Mouse (Mus musculus) embryonic facial prominence, embryonic 11.5 days (tissue): Measurements from ENCODE around the gene Tmsb4x. TPM values are rescaled to one million over a fixed set of nuclear protein-coding genes. Genes with fewer than 3 reads are reported as not detected.
A peak's percentile ranks its signal among the peaks of the same experiment; 100 is the strongest.

Experiments
- ATAC-seq: fragments of 200-750 bp; cut with Nextera tagmentation; replicated peaks from 2 replicates; pipeline ENCODE4 v1.8.0; 2017; ENCODE audit warnings: low read depth; ENCODE audit not compliant: insufficient number of reproducible peaks, low FRiP score, low TSS enrichment
- DNase-seq: peaks from one replicate; pipeline ENCODE4 v3.0.0-alpha.2; 2015; ENCODE audit warnings: low spot score
- H3K27ac ChIP-seq: fragments of 300-500 bp; sonication (generic); replicated peaks from 2 replicates; pipeline ENCODE4 v1.5.1; 2014; ENCODE audit warnings: mild to moderate bottlenecking, low read depth, low read length, control low read depth
- H3K27me3 ChIP-seq: fragments of 300-500 bp; sonication (generic); 2 replicates; pipeline ENCODE4 v1.6.1; 2014; ENCODE audit warnings: mild to moderate bottlenecking, low read length, moderate library complexity, mixed read lengths; ENCODE audit not compliant: control insufficient read depth, insufficient read depth
- H3K36me3 ChIP-seq: fragments of 300-500 bp; sonication (generic); replicated peaks from 2 replicates; pipeline ENCODE4 v1.6.1; 2014; ENCODE audit warnings: low read depth, mild to moderate bottlenecking, low read length, moderate library complexity, mixed read lengths; ENCODE audit not compliant: control insufficient read depth, insufficient read depth
- H3K4me1 ChIP-seq: fragments of 300-500 bp; sonication (generic); 2 replicates; pipeline ENCODE4 v1.6.1; 2014; ENCODE audit warnings: low read length, mixed read lengths; ENCODE audit not compliant: control insufficient read depth, insufficient read depth
- H3K4me2 ChIP-seq: fragments of 300-500 bp; sonication (generic); 2 replicates; pipeline ENCODE4 v1.6.1; 2014; ENCODE audit warnings: low read depth, mild to moderate bottlenecking, control low read depth, low read length, moderate library complexity
- H3K4me3 ChIP-seq: fragments of 300-500 bp; sonication (generic); 2 replicates; pipeline ENCODE4 v1.5.1; 2014; ENCODE audit warnings: low read depth, low read length, control low read depth
- H3K9ac ChIP-seq: fragments of 300-500 bp; sonication (generic); replicated peaks from 2 replicates; pipeline ENCODE4 v1.6.1; 2014; ENCODE audit warnings: mild to moderate bottlenecking, control low read depth, low read length
- H3K9me3 ChIP-seq: fragments of 300-500 bp; sonication (generic); replicated peaks from 2 replicates; pipeline ENCODE4 v1.6.1; 2016; ENCODE audit warnings: mild to moderate bottlenecking, low read length, inconsistent platforms, mixed read lengths; ENCODE audit not compliant: control insufficient read depth
- WGBS: fragments of 180-500 bp; shearing (Covaris S2); extraction: QIAGEN DNeasy Blood & Tissue Kit; methylation state at CpG from one replicate; pipeline ENCODE4 v1.1.7; 2014; 5-methylcytosine and 5-hydroxymethylcytosine counted together
- polyA plus RNA-seq: library from polyadenylated mRNA; unstranded; fragments of >200 nt; fragmentation: Nextera tagmentation; extraction: Ambion mirVana; gene quantifications from 2 replicates; pipeline ENCODE4 v1.2.1, GENCODE M21; 2014

Gene Tmsb4x
- polyA plus RNA-seq, 1 experiment from 2014 or later: 3,139 TPM

GRCm38 (mm10) chrX:167205813-167206520 lies 3.1 kb downstream of the Tmsb4x start:
- DNase-seq (no peak), ATAC-seq (0 out of 2 replicates have a peak, but pooled peaks have one; percentile 29)
- peaks cover 3% of the 10 kb centered on the region; the same call in 1 of the 2 replicates for H3K27me3 ChIP-seq
- H3K36me3 ChIP-seq: no peaks in the 10 kb centered on the region
- no peak overlapping the region for H3K9ac ChIP-seq
- no peaks in the 10 kb centered on the region for H3K4me1 ChIP-seq
- H3K4me2 ChIP-seq: no peak overlapping the region
- H3K4me3 ChIP-seq: no peak overlapping the region
- H3K9me3 ChIP-seq: no peaks in the 10 kb centered on the region
- no peak overlapping the region for H3K27ac ChIP-seq
- 76% methylated on average over 8 of the region's 8 CpGs for WGBS

- Histone ChIP-seq H3K9ac (no peak overlapping the region), H3K4me2 (no peak overlapping the region), H3K4me1 (no peaks in the 10 kb centered on the region), H3K36me3 (no peaks in the 10 kb centered on the region), H3K4me3 (no peak overlapping the region), H3K27me3 (no peaks in the 10 kb centered on the region), H3K9me3 (no peaks in the 10 kb centered on the region), H3K27ac (no peak overlapping the region)
- WGBS: 82% methylated on average over 2 of the region's 2 CpGs
- ATAC-seq: no peak
- no peak for DNase-seq
Measured at GRCm38 (mm10) chrX:167201365-167201764, 7.8 kb downstream of the Tmsb4x start.

- no peaks in the 10 kb centered on the region for H3K36me3 ChIP-seq
- WGBS: 60% methylated on average over 2 of the region's 2 CpGs
- H3K27me3 ChIP-seq: no peaks in the 10 kb centered on the region
- no peak overlapping the region for H3K4me2 ChIP-seq
- H3K4me1 ChIP-seq: no peaks in the 10 kb centered on the region
- DNase-seq (no peak), ATAC-seq (no peak)
- no peak overlapping the region for H3K4me3 ChIP-seq
- H3K9ac ChIP-seq: no peak overlapping the region
- H3K27ac ChIP-seq: no peak overlapping the region
- H3K9me3 ChIP-seq: no peaks in the 10 kb centered on the region
Measured at GRCm38 (mm10) chrX:167195228-167195649, 13.9 kb downstream of the Tmsb4x start.

GRCm38 (mm10) chrX:167186306-167186705 lies 22.8 kb downstream of the Tmsb4x start:
- H3K27ac ChIP-seq: no peak overlapping the region
- 47% methylated on average over 2 of the region's 2 CpGs for WGBS
- no peaks in the 10 kb centered on the region for H3K4me1 ChIP-seq
- H3K36me3 ChIP-seq: no peaks in the 10 kb centered on the region
- no peak overlapping the region for H3K9ac ChIP-seq
- no peaks in the 10 kb centered on the region for H3K27me3 ChIP-seq
- no peak for DNase-seq
- H3K4me3 ChIP-seq: no peak overlapping the region
- H3K4me2 ChIP-seq: no peak overlapping the region
- no peak for ATAC-seq
- H3K9me3 ChIP-seq: no peaks in the 10 kb centered on the region

- no peaks in the 10 kb centered on the region for H3K9me3 ChIP-seq
- H3K4me2 ChIP-seq: no peak overlapping the region
- DNase-seq (no peak), ATAC-seq (no peak)
- no peaks in the 10 kb centered on the region for H3K27me3 ChIP-seq
- H3K9ac ChIP-seq: no peak overlapping the region
- H3K36me3 ChIP-seq: no peaks in the 10 kb centered on the region
- WGBS: 70% methylated on average over 6 of the region's 6 CpGs
- no peaks in the 10 kb centered on the region for H3K4me1 ChIP-seq
- no peak overlapping the region for H3K4me3 ChIP-seq
- no peak overlapping the region for H3K27ac ChIP-seq
Measured at GRCm38 (mm10) chrX:167183535-167183934, 25.6 kb downstream of the Tmsb4x start.

GRCm38 (mm10) chrX:167182411-167182810 lies 26.7 kb downstream of the Tmsb4x start:
- 80% methylated on average over 5 of the region's 5 CpGs for WGBS
- H3K4me2 ChIP-seq: no peak overlapping the region
- H3K9ac ChIP-seq: no peak overlapping the region
- ATAC-seq (no peak), DNase-seq (no peak)
- H3K27ac ChIP-seq: no peak overlapping the region
- H3K36me3 ChIP-seq: no peaks in the 10 kb centered on the region
- no peaks in the 10 kb centered on the region for H3K9me3 ChIP-seq
- no peak overlapping the region for H3K4me3 ChIP-seq
- no peaks in the 10 kb centered on the region for H3K4me1 ChIP-seq
- no peaks in the 10 kb centered on the region for H3K27me3 ChIP-seq

GRCm38 (mm10) chrX:167179961-167180642 lies 29.0 kb downstream of the Tmsb4x start:
- WGBS: 71% methylated on average over 4 of the region's 4 CpGs
- Histone ChIP-seq H3K4me2 (no peak overlapping the region), H3K36me3 (no peaks in the 10 kb centered on the region), H3K27ac (no peak overlapping the region), H3K9me3 (no peaks in the 10 kb centered on the region), H3K4me3 (no peak overlapping the region), H3K27me3 (no peaks in the 10 kb centered on the region), H3K9ac (no peak overlapping the region), H3K4me1 (no peaks in the 10 kb centered on the region)
- ATAC-seq: no peak
- DNase-seq: no peak

- H3K9me3 ChIP-seq: no peaks in the 10 kb centered on the region
- DNase-seq: no peak
- no peak overlapping the region for H3K27ac ChIP-seq
- no peak for ATAC-seq
- H3K9ac ChIP-seq: no peak overlapping the region
- no peaks in the 10 kb centered on the region for H3K36me3 ChIP-seq
- no peak overlapping the region for H3K4me2 ChIP-seq
- 85% methylated on average over 3 of the region's 3 CpGs for WGBS
- no peaks in the 10 kb centered on the region for H3K4me1 ChIP-seq
- no peak overlapping the region for H3K4me3 ChIP-seq
- no peaks in the 10 kb centered on the region for H3K27me3 ChIP-seq
Measured at GRCm38 (mm10) chrX:167179549-167179948, 29.6 kb downstream of the Tmsb4x start.
